ENCODE assay signal across 25 mouse cellular contexts in genomic region chr13:93056091-93056490, GRCm38 (mm10).
DNase-seq lines count a peak whose midpoint lies in the region; ATAC-seq and TF ChIP-seq lines count a peak whose summit lies in the region.
"Had no signal": no experiment of that assay in that cellular context is flagged by ENCODE, and none has a peak within 500 bp of the region (broad histone marks: within the 10 kb centered on the region; RNA-seq: fewer than 3 reads in every experiment).

No protein-coding gene starts in this region.

- H3K4me2 ChIP-seq in forebrain, embryonic 13.5 days, result no peak overlapping the region
- H3K4me2 ChIP-seq in forebrain, embryonic 12.5 days, result no peak overlapping the region
- H3K4me2 ChIP-seq in forebrain, embryonic 16.5 days (ENCODE audit: low read length), result no peak overlapping the region
- no peak overlapping the region for H3K4me2 ChIP-seq in hindbrain, embryonic 13.5 days
- H3K4me2 ChIP-seq in kidney, embryonic 14.5 days (replicated peaks; ENCODE audit: low read depth, low read length), result no peak overlapping the region
- H3K4me2 ChIP-seq: embryonic facial prominence, embryonic 15.5 days; liver, embryonic 11.5 days; midbrain, embryonic 15.5 days had no signal

- H3K9me3 ChIP-seq in forebrain, embryonic 13.5 days (replicated peaks), result no peaks in the 10 kb centered on the region
- H3K9me3 ChIP-seq in forebrain, embryonic 12.5 days, result no peaks in the 10 kb centered on the region
- H3K9me3 ChIP-seq in forebrain, embryonic 16.5 days (ENCODE audit: control insufficient read depth, low read length), result no peaks in the 10 kb centered on the region
- H3K9me3 ChIP-seq in hindbrain, embryonic 13.5 days, result no peaks in the 10 kb centered on the region
- no peaks in the 10 kb centered on the region for H3K9me3 ChIP-seq in kidney, embryonic 14.5 days (ENCODE audit: control insufficient read depth, low read length)
- H3K9me3 ChIP-seq: embryonic facial prominence, embryonic 15.5 days; G1E; midbrain, embryonic 15.5 days had no signal

- H3K4me1 ChIP-seq in forebrain, embryonic 13.5 days, result no peaks in the 10 kb centered on the region
- H3K4me1 ChIP-seq in forebrain, embryonic 12.5 days, result no peaks in the 10 kb centered on the region
- H3K4me1 ChIP-seq in forebrain, embryonic 16.5 days (replicated peaks; ENCODE audit: control insufficient read depth, insufficient read depth, low read length), result peaks cover 3% of the 10 kb centered on the region; the same call in 1 of the 2 replicates
- no peaks in the 10 kb centered on the region for H3K4me1 ChIP-seq in hindbrain, embryonic 13.5 days (replicated peaks)
- H3K4me1 ChIP-seq in kidney, embryonic 14.5 days (ENCODE audit: control insufficient read depth, insufficient read depth, low read length), result no peaks in the 10 kb centered on the region
- H3K4me1 ChIP-seq: embryonic facial prominence, embryonic 15.5 days; midbrain, embryonic 15.5 days had no signal

- H3K4me3 ChIP-seq in forebrain, embryonic 13.5 days, result no peak overlapping the region
- H3K4me3 ChIP-seq in forebrain, embryonic 12.5 days (replicated peaks), result no peak overlapping the region
- H3K4me3 ChIP-seq in left cerebral cortex, adult 2 months, result no peak overlapping the region
- no peak overlapping the region for H3K4me3 ChIP-seq in forebrain, embryonic 16.5 days (replicated peaks; ENCODE audit: low read length)
- no peak overlapping the region for H3K4me3 ChIP-seq in hindbrain, embryonic 13.5 days
- H3K4me3 ChIP-seq in kidney, embryonic 14.5 days (ENCODE audit: low read length), result no peak overlapping the region
- H3K4me3 ChIP-seq: embryonic facial prominence, embryonic 15.5 days; heart, adult 2 months; midbrain, embryonic 15.5 days; myocyte had no signal

- H3K27ac ChIP-seq in forebrain, embryonic 13.5 days, result no peak overlapping the region
- no peak overlapping the region for H3K27ac ChIP-seq in forebrain, embryonic 12.5 days
- peak overlapping the region; percentile 90; the same call in 1 of the 2 replicates for H3K27ac ChIP-seq in left cerebral cortex, adult 2 months
- H3K27ac ChIP-seq in forebrain, embryonic 16.5 days (ENCODE audit: low read length), result peak overlapping the region; percentile 60; the same call in 1 of the 2 replicates
- H3K27ac ChIP-seq in hindbrain, embryonic 13.5 days, result no peak overlapping the region
- H3K27ac ChIP-seq in kidney, embryonic 14.5 days (ENCODE audit: low read depth, low read length), result no peak overlapping the region
- H3K27ac ChIP-seq: embryonic facial prominence, embryonic 15.5 days; heart, adult 2 months; hindbrain, postnatal 0 days; kidney, postnatal 0 days; midbrain, embryonic 15.5 days had no signal

- WGBS in forebrain, embryonic 13.5 days, result 85% methylated on average over 1 of the region's 1 CpGs
- 94% methylated on average over 1 of the region's 1 CpGs for WGBS in forebrain, embryonic 12.5 days
- 76% methylated on average over 1 of the region's 1 CpGs for WGBS in forebrain, embryonic 16.5 days
- 97% methylated on average over 1 of the region's 1 CpGs for WGBS in hindbrain, embryonic 13.5 days
- 86% methylated on average over 1 of the region's 1 CpGs for WGBS in kidney, embryonic 14.5 days

- intact Hi-C loops in left cerebral cortex, adult 2 months (cut with DNase I), result loop anchor here (5.0 kb wide), 1 partner anchor 299 kb away; no protein-coding TSS in a partner anchor

- TF ChIP-seq CTCF in left cerebral cortex, adult 2 months (IDR thresholded peaks at IDR 0.05), result no peak

- peak; percentile 87 for ATAC-seq in forebrain, embryonic 13.5 days
- ATAC-seq in forebrain, embryonic 12.5 days (ENCODE audit: low FRiP score), result no peak
- peak; percentile 91 for ATAC-seq in forebrain, embryonic 16.5 days
- ATAC-seq in hindbrain, embryonic 13.5 days (ENCODE audit: low FRiP score), result no peak
- no peak for ATAC-seq in kidney, embryonic 14.5 days (ENCODE audit: low FRiP score, low TSS enrichment)
- ATAC-seq: hindbrain, postnatal 0 days; intestine, postnatal 0 days; midbrain, embryonic 15.5 days had no signal

- no peak overlapping the region for H3K9ac ChIP-seq in forebrain, embryonic 13.5 days
- no peak overlapping the region for H3K9ac ChIP-seq in forebrain, embryonic 12.5 days
- H3K9ac ChIP-seq in forebrain, embryonic 16.5 days (replicated peaks; ENCODE audit: low read depth, low read length), result no peak overlapping the region
- no peak overlapping the region for H3K9ac ChIP-seq in hindbrain, embryonic 13.5 days
- no peak overlapping the region for H3K9ac ChIP-seq in kidney, embryonic 14.5 days (ENCODE audit: low read depth, low read length)
- H3K9ac ChIP-seq: embryonic facial prominence, embryonic 15.5 days; midbrain, embryonic 15.5 days had no signal

- no peaks in the 10 kb centered on the region for H3K36me3 ChIP-seq in forebrain, embryonic 13.5 days (ENCODE audit: poor library complexity, severe bottlenecking)
- H3K36me3 ChIP-seq in forebrain, embryonic 12.5 days (replicated peaks), result no peaks in the 10 kb centered on the region
- H3K36me3 ChIP-seq in forebrain, embryonic 16.5 days (ENCODE audit: control insufficient read depth, insufficient read depth), result no peaks in the 10 kb centered on the region
- H3K36me3 ChIP-seq in hindbrain, embryonic 13.5 days, result no peaks in the 10 kb centered on the region
- no peaks in the 10 kb centered on the region for H3K36me3 ChIP-seq in kidney, embryonic 14.5 days (ENCODE audit: control insufficient read depth, insufficient read depth, low read length)
- H3K36me3 ChIP-seq: embryonic facial prominence, embryonic 15.5 days; G1E; midbrain, embryonic 15.5 days had no signal

- H3K27me3 ChIP-seq in forebrain, embryonic 13.5 days, result no peaks in the 10 kb centered on the region
- no peaks in the 10 kb centered on the region for H3K27me3 ChIP-seq in forebrain, embryonic 12.5 days
- H3K27me3 ChIP-seq in forebrain, embryonic 16.5 days (replicated peaks; ENCODE audit: control insufficient read depth, insufficient read depth, low read length), result no peaks in the 10 kb centered on the region
- H3K27me3 ChIP-seq in hindbrain, embryonic 13.5 days, result no peaks in the 10 kb centered on the region
- no peaks in the 10 kb centered on the region for H3K27me3 ChIP-seq in kidney, embryonic 14.5 days (ENCODE audit: control insufficient read depth, insufficient read depth, low read length)
- H3K27me3 ChIP-seq: embryonic facial prominence, embryonic 15.5 days; midbrain, embryonic 15.5 days had no signal

- no peak for DNase-seq in left cerebral cortex, adult 2 months (ENCODE audit: extremely low spot score in 1 of 2, low spot score in 2 of 2)
- DNase-seq in left cerebral cortex, adult 9 months (ENCODE audit: low spot score in 2 of 2), result no peak
- peak; percentile 46 to 74 for DNase-seq in layer of hippocampus, postnatal 14 days (ENCODE audit: low spot score in 2 of 2)
- DNase-seq: adrenal gland, postnatal 36 days; gastrocnemius, postnatal 14 days; heart, adult 2 months; heart, postnatal 36 days; lung, adult 18-20 months; lung, postnatal 14 days; right cerebral cortex, postnatal 14 days; spleen, adult 18-20 months; thymus, postnatal 25 days had no signal

Comparison
In these comparisons a context has a peak if more than half of its experiments do, and no peak if none do; other contexts are left out.
1. ATAC-seq: peak in forebrain, embryonic 13.5 days (single experiment) and forebrain, embryonic 16.5 days (single experiment); none in forebrain, embryonic 12.5 days (single experiment), hindbrain, embryonic 13.5 days (single experiment) and kidney, embryonic 14.5 days (single experiment).
2. H3K27ac ChIP-seq: peak in left cerebral cortex, adult 2 months (single experiment) and forebrain, embryonic 16.5 days (single experiment); none in forebrain, embryonic 13.5 days (single experiment), forebrain, embryonic 12.5 days (single experiment), hindbrain, embryonic 13.5 days (single experiment) and kidney, embryonic 14.5 days (single experiment).
3. DNase-seq: peak in layer of hippocampus, postnatal 14 days (2 of 2); none in left cerebral cortex, adult 2 months (0 of 2) and left cerebral cortex, adult 9 months (0 of 2).